Mouse (Mus musculus) heart, adult 8-10 months (tissue): ENCODE results near the gene Magea1. TPM values are rescaled to one million over a fixed set of nuclear protein-coding genes. Genes with fewer than 3 reads are reported as not detected.
"Not testable (repeated sequence)": the region's sequence is repeated elsewhere in the genome, so short reads cannot be mapped to it uniquely, and the experiment has no call there.

ENCODE experiments used
- DNase-seq: peaks from one replicate; pipeline ENCODE4 v3.0.0; 2022; ENCODE audit warnings: low spot score
- total RNA-seq, 4 experiments: library from RNA; stranded (reverse); gene quantifications; 2 replicates each; pipeline ENCODE4 v1.2.4; 2022

Gene Magea1
- total RNA-seq = not detected

DNA sequence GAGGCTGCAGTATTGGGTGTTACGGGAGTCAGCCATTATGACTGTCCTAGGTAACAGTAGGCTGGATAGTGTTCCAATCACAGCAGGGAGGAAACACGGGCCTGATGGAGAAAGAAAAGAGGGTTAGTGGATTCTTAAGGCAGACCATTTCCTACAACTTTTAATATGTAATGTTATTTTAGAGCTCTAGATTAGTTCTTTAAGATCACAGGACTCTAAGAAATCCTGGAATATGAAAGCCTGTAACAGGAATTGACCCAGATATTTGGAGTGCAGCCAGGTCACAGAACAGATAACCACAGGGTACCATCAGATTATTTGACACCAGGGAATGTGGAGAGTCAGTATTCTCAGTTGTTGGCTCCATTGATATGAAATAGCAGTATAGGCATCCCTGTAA lies at the start of gene Magea1:
Gene Magea1 (minus strand): TSS at position 101 of the 400 bp plus-strand sequence.
- not testable (repeated sequence) for DNase-seq

- not testable (repeated sequence) for DNase-seq
Observed at GRCm38 (mm10) chrX:155128312-155128711, 38.7 kb upstream of the Magea1 start, which contains the start of gene Cldn34b2. Gene Cldn34b2 (minus strand): TSS chrX:155128412.

DNA sequence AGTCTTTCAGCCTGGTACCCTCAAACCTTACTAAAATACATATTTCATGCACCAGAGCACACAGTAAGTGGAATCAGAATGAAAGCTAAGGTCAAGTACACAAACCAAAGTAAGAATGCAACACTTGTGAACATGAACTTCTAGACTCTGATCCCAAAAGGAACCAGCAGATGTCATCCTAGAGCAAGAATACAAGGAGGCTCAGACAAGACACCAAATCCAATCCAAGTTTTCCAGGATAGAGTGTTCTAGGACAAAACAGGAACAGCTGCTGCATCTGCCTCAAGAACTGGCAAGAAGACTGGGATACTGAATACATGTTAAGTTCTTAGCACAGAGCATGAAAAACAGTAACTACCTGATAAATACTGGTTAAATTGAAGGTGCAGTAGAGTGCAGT lies 8.4 kb upstream of the Magea1 start:
- peak; percentile 16 for DNase-seq

DNA sequence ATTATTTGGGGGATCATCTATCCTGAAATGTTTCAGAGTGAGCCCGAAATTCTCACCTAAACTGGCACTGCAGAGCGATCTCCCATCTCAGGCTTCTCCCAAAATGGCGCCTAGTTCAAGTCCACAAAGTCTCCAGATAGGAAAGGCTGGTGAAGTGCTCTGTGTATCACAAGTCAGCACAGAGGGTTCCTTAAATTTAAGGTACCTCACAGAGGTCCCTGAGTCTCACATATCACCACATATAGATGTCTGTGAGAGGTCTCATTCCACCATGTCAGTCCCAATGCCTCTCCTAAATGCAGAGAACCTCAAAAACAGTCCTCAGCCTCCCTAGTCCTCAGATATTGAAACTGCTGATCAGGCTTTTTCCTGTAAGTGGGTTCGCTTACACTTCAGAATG lies 4.0 kb upstream of the Magea1 start, which contains the start of gene Magea2:
Gene Magea2 (minus strand): TSS at position 101 of the 400 bp plus-strand sequence.
- DNase-seq = not testable (repeated sequence)

GRCm38 (mm10) chrX:155063045-155063444 lies 26.5 kb downstream of the Magea1 start, which contains the start of gene Magea5:
Gene Magea5 (minus strand): TSS chrX:155063145.
- DNase-seq = not testable (repeated sequence)

Other genes starting within 250 kb of the Magea1 start
- gene Cldn34b1, start 199.5 kb downstream of the Magea1 start, total RNA-seq = not detected
- gene Magea6, start 153.8 kb downstream of the Magea1 start, total RNA-seq = not detected
- gene Magea3, start 140.3 kb downstream of the Magea1 start, total RNA-seq = not detected
- gene Magea8, start 93.9 kb downstream of the Magea1 start, total RNA-seq = not detected
- not detected for gene Magea5, start 26.6 kb downstream of the Magea1 start, total RNA-seq
- gene Magea2, start 3.9 kb upstream of the Magea1 start, total RNA-seq = not detected
- not detected for gene Cldn34b2, start 38.6 kb upstream of the Magea1 start, total RNA-seq
- 10 to 100 TPM; 20.5 to 45.5 (median 27.4) TPM for gene Sat1, start 126.7 kb upstream of the Magea1 start, total RNA-seq
- gene Acot9, start 172.7 kb upstream of the Magea1 start, total RNA-seq = 10 to 100 TPM; 21.6 to 26.9 (median 24.6) TPM